Mouse (Mus musculus) forebrain, embryonic 12.5 days (tissue): ENCODE data around the gene Pde2a. TPM values are rescaled to one million over a fixed set of nuclear protein-coding genes. Genes with fewer than 3 reads are reported as not detected.

Experiments used
- ATAC-seq: fragments of 200-750 bp; cut with Nextera tagmentation; 2 replicates; pipeline ENCODE4 v1.8.0; 2017; ENCODE audit warnings: moderate TSS enrichment; ENCODE audit not compliant: low FRiP score
- H3K27ac ChIP-seq: fragments of 300-500 bp; sonication (generic); 2 replicates; pipeline ENCODE4 v1.5.1; 2016; ENCODE audit warnings: mild to moderate bottlenecking
- H3K27me3 ChIP-seq: fragments of 300-500 bp; sonication (generic); 2 replicates; pipeline ENCODE4 v1.6.1; 2016; ENCODE audit warnings: mild to moderate bottlenecking
- H3K36me3 ChIP-seq: fragments of 300-500 bp; sonication (generic); replicated peaks from 2 replicates; pipeline ENCODE4 v1.6.1; 2016; ENCODE audit warnings: mild to moderate bottlenecking
- H3K4me1 ChIP-seq: fragments of 300-500 bp; sonication (generic); 2 replicates; pipeline ENCODE4 v1.6.1; 2016
- H3K4me2 ChIP-seq: fragments of 300-500 bp; sonication (generic); 2 replicates; pipeline ENCODE4 v1.6.1; 2016; ENCODE audit warnings: mild to moderate bottlenecking, moderate library complexity
- H3K4me3 ChIP-seq: fragments of 300-500 bp; sonication (generic); replicated peaks from 2 replicates; pipeline ENCODE4 v1.5.1; 2016; ENCODE audit warnings: mild to moderate bottlenecking
- H3K9ac ChIP-seq: fragments of 300-500 bp; sonication (generic); 2 replicates; pipeline ENCODE4 v1.6.1; 2016; ENCODE audit warnings: mild to moderate bottlenecking
- H3K9me3 ChIP-seq: fragments of 300-500 bp; sonication (generic); 2 replicates; pipeline ENCODE4 v1.6.1; 2016
- WGBS: fragments of 180-500 bp; shearing (Covaris S2); methylation state at CpG from one replicate; pipeline ENCODE4 v1.1.7; 2016; 5-methylcytosine and 5-hydroxymethylcytosine counted together
- polyA plus RNA-seq: library from polyadenylated mRNA; unstranded; fragments of >200 nt; fragmentation: Nextera tagmentation; extraction: Ambion mirVana; gene quantifications from 2 replicates; pipeline ENCODE4 v1.2.1, GENCODE M21; 2016

Gene Pde2a
- polyA plus RNA-seq, 1 experiment from 2014 or later, result 23.1 TPM

DNA sequence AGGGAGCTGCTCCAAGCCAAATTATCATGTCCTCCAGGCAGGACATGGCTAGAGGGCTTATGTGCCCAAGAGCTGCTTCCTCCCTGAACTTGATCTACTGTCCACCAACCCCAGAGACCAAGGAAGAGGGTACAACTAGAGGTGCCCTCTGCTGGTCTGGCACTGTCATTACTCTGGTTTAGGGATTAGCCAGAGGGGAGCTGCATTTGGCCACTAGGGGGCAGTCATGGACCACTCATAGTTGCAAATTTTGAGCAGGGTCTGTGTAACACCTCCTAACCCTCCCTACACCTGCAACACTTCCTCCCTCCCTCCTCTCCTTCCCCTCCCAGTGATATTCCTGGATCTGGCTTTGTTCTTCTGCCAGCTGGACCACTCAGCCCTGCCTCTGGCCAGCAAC is 8.7 kb upstream of the Pde2a start:
- Histone ChIP-seq H3K4me3 (no peak overlapping the region), H3K4me1 (peaks cover 20% of the 10 kb centered on the region), H3K27me3 (peaks cover 15% of the 10 kb centered on the region), H3K9ac (no peak overlapping the region), H3K36me3 (no peaks in the 10 kb centered on the region), H3K9me3 (no peaks in the 10 kb centered on the region), H3K4me2 (no peak overlapping the region), H3K27ac (no peak overlapping the region)
- ATAC-seq, result peak; percentile 28; the same call in 1 of the 2 replicates

DNA sequence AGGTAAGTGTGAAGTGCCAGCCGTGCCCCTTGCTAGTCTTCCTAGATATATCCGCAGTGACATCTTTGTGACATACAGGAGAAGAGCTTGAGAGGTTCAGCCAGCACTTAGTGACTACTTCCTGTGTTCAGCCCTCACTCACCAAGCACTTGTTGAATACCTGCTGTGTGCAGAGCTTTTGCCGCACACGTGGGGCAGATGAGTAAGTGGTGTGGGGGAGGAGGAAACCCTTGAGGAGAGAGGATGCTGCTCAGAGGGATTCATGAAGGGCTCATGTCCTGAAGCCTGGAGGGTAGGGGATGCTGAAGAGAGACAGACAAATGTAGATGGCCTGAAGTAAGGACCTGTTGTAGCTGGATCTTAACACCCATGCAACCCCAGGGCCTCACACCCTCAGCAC is 7.3 kb upstream of the Pde2a start:
- Histone ChIP-seq H3K9me3 (no peaks in the 10 kb centered on the region), H3K4me2 (no peak overlapping the region), H3K27ac (0 out of 2 replicates have a peak overlapping the region, but pooled peaks have one; percentile 75), H3K9ac (no peak overlapping the region), H3K4me1 (peaks cover 25% of the 10 kb centered on the region), H3K4me3 (no peak overlapping the region), H3K27me3 (peaks cover 25% of the 10 kb centered on the region), H3K36me3 (no peaks in the 10 kb centered on the region)
- WGBS, result 62% methylated on average over 4 of the region's 4 CpGs
- ATAC-seq, result no peak

DNA sequence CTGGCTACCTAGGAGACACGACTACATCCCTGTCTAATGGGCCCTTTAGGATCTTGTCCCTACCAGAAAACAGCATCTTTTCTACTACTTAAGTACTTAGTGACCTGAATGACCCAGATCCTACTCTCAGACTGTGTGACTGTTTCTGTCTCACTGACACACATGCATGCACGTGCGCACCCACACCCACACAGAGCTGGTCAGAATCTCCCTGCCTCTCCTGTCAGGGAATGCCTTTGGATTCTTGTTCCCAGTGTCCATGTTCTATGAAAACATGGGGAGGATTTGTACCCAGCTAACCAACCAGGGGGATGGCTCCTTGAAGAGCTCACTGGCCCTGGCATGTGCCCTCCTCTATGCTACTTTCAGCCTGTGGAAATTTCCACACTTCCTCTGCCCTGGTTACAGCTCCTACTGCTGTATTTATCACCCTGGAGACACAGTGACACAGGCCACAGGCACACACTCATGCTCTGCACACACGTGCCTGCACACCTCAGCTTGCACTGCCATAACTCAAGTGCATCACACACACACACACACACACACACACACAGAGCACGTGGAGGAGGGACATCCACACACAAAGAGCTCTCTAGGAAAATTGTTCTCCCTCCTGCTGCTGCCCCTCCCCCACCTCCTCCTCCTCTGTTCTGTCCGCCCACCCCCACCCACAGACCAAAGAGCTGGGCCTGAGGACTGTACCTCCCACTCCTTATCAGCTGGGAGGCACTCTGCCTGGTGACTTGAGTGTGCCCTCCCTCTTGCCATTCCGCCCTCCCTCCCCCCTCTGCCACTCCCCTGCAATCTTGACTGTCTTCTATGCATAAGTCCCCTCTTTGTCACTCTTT is 6.6 kb upstream of the Pde2a start:
- no peak overlapping the region for H3K4me3 ChIP-seq
- no peak overlapping the region for H3K9ac ChIP-seq
- no peak overlapping the region for H3K4me2 ChIP-seq
- ATAC-seq, result peak; percentile 72
- H3K27ac ChIP-seq, result peak overlapping the region; percentile 75
- peaks cover 29% of the 10 kb centered on the region for H3K4me1 ChIP-seq
- H3K27me3 ChIP-seq, result peaks cover 31% of the 10 kb centered on the region
- H3K9me3 ChIP-seq, result no peaks in the 10 kb centered on the region
- 32% methylated on average over 7 of the region's 7 CpGs for WGBS
- H3K36me3 ChIP-seq, result no peaks in the 10 kb centered on the region

DNA sequence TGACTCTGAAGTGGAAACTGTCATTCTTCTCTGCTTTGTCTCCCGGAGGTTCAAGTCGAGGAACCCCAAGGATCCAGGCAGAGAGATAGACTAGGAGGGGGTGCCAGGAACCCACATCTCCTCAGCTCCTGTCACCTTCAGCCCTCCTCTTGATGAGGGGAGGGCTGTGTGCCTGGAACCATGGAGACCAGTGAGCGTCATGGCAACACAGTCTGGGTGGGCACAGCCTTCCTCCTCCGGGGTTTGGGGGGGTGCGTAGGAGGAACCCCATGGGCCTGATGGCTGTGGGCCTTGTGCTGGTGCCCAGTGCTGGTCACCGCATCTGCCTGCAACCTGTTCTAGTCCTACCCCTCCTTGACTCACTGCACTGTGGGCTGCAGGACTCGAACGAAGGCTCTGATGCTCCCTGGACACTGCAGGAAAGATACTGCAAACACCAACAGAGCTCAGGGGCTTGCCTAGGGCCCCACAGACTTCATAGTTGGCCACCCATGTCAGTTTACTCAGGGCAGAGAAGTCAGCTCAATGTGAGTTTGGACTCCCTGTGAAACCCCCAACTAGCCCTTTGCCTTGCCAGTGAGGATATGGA is 5.9 kb upstream of the Pde2a start:
- WGBS, result 34% methylated on average over 8 of the region's 8 CpGs
- H3K4me3 ChIP-seq, result no peak overlapping the region
- H3K27me3 ChIP-seq, result peaks cover 38% of the 10 kb centered on the region
- peak overlapping the region; percentile 75 for H3K27ac ChIP-seq
- peak; percentile 47 for ATAC-seq
- H3K9ac ChIP-seq, result no peak overlapping the region
- no peak overlapping the region for H3K4me2 ChIP-seq
- H3K9me3 ChIP-seq, result no peaks in the 10 kb centered on the region
- no peaks in the 10 kb centered on the region for H3K36me3 ChIP-seq
- H3K4me1 ChIP-seq, result peaks cover 33% of the 10 kb centered on the region

DNA sequence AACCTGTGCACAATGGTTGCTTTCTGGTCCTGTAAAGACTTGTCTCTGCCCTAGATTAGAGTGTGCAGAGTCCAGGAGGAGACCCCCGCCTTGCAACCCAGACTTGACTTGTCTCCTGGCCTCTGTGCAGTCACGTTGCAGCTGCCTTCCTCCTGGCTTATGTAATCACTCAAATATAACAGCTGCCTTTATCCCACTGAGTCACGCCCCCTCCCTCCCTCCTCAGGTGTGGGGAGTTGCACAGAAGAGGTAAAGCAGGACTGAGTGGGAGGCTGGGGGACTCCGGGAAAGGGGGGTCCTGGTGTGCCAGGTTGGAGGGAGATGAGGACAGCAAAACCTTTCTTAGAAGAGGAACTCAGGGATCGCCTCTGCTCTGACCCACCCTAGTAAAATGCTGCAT is 5.1 kb upstream of the Pde2a start:
- Histone ChIP-seq H3K4me3 (no peak overlapping the region), H3K36me3 (no peaks in the 10 kb centered on the region), H3K27me3 (peaks cover 46% of the 10 kb centered on the region), H3K4me2 (no peak overlapping the region), H3K27ac (no peak overlapping the region), H3K9me3 (no peaks in the 10 kb centered on the region), H3K4me1 (peaks cover 38% of the 10 kb centered on the region), H3K9ac (no peak overlapping the region)
- WGBS, result 67% methylated on average over 5 of the region's 5 CpGs
- ATAC-seq, result no peak

DNA sequence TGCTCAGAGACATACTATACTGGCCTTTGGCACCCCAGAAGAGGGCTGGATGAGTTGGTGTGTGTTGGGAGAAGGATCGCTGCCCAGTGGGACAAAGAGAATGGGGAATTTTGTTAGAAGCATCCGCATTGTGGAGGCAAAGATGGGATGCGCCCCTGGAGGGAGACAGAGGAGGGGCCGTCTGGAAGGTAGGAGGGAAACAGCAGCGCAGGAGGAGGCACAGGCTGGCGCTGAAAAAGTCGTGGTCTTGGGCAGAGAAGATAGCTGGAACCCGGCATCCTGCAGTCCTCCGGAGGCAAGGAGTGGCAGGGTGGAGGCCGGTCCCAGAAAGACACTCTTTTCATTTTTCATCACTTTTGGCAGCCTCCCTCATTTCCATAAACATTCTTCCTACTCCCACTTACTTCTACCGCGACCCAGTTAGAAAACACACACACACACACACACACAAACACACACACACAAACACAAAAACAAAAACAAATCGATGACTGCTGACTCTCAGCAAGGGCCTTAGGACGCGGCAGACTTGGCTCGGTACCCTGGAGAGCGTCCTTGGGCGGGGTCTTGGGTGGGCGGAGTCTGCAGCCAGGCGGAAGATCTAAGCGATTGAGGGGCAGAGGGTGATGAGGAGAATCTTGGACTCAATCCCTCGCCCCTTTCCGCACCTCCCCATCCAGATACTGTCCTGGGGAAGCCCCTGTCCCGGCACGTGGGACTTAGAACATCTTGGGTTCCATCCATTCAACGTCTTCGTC is 2.3 kb upstream of the Pde2a start:
- Histone ChIP-seq H3K4me1 (peaks cover 49% of the 10 kb centered on the region), H3K4me3 (no peak overlapping the region), H3K27ac (no peak overlapping the region), H3K4me2 (peak overlapping the region; percentile 32), H3K27me3 (peaks cover 47% of the 10 kb centered on the region), H3K9me3 (no peaks in the 10 kb centered on the region), H3K36me3 (no peaks in the 10 kb centered on the region), H3K9ac (no peak overlapping the region)
- no peak for ATAC-seq
- WGBS, result 4% methylated on average over 27 of the region's 27 CpGs

DNA sequence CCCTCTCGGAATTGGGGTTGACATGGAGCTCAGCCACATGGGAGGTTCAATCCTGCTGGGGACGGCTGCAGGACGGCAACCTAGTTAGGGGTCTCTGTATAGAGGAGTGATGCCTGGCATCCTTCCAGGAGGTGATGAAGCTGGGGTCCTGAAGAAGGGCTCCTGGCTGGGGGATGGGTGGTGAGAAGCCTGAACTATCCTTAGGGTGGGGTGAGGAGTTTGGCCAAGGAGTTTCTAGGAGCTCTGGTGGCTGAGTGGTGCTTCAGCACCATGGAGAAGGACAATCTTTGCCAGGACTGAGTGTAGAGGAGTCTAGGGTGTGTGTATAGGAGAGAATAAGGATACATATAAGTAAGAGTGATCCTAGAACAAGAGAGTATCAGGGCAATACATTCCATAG is 578 bp downstream of the Pde2a start:
- H3K27ac ChIP-seq, result no peak overlapping the region
- peaks cover 51% of the 10 kb centered on the region for H3K27me3 ChIP-seq
- H3K4me1 ChIP-seq, result peaks cover 44% of the 10 kb centered on the region
- H3K9ac ChIP-seq, result peak overlapping the region; percentile 40
- no peaks in the 10 kb centered on the region for H3K36me3 ChIP-seq
- H3K4me2 ChIP-seq, result peak overlapping the region; percentile 47
- H3K4me3 ChIP-seq, result peak overlapping the region; percentile 27
- ATAC-seq, result peak; percentile 24
- WGBS, result 15% methylated on average over 3 of the region's 3 CpGs
- H3K9me3 ChIP-seq, result no peaks in the 10 kb centered on the region

DNA sequence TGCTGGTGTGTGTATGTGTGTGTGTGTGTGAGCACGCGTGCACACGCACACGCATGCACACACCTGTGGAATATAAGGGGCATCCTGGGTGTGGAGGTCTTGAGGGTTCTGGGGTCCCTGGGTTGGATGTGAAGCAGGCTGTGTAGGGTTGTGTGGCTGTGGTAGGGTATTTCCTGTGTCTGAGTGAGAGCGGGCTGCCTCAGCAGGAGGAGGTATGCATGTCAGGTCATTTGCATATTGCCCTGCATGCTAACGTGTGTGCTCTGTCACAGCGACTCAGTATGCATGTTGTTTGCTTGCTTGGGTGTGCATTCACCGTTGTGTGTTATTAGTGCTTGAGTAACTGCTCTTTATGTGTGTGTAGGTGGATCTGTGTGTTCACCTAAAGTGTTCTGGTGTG is 1.2 kb downstream of the Pde2a start:
- peaks cover 45% of the 10 kb centered on the region for H3K27me3 ChIP-seq
- H3K4me2 ChIP-seq, result peak overlapping the region; percentile 47
- H3K9me3 ChIP-seq, result no peaks in the 10 kb centered on the region
- H3K9ac ChIP-seq, result no peak overlapping the region
- no peak overlapping the region for H3K27ac ChIP-seq
- H3K4me3 ChIP-seq, result no peak overlapping the region
- H3K36me3 ChIP-seq, result no peaks in the 10 kb centered on the region
- H3K4me1 ChIP-seq, result peaks cover 46% of the 10 kb centered on the region
- 79% methylated on average over 8 of the region's 8 CpGs for WGBS
- ATAC-seq, result no peak

DNA sequence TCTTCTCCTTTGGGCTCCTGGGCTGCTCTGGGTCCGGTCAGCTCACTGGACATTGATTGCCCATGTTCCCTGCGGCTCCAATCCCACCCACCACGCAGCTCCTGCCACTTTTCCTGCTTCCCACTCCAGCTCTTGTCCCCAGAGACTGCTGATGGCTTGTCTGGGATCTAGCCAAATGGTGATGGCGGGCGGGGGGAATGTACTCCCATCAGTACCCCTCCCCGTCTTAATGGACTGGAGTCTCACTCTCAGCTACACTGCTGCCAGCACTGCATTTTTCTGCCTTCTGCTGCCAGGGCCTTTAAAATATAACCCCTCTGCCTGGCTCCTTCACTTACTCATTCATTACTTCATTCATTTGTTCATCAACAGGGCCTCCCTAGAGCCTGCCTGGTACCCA is 2.5 kb downstream of the Pde2a start:
- Histone ChIP-seq H3K9ac (no peak overlapping the region), H3K36me3 (no peaks in the 10 kb centered on the region), H3K4me1 (peaks cover 44% of the 10 kb centered on the region), H3K27ac (no peak overlapping the region), H3K4me2 (no peak overlapping the region), H3K27me3 (peaks cover 36% of the 10 kb centered on the region), H3K9me3 (no peaks in the 10 kb centered on the region), H3K4me3 (no peak overlapping the region)
- WGBS, result 76% methylated on average over 6 of the region's 6 CpGs
- no peak for ATAC-seq

DNA sequence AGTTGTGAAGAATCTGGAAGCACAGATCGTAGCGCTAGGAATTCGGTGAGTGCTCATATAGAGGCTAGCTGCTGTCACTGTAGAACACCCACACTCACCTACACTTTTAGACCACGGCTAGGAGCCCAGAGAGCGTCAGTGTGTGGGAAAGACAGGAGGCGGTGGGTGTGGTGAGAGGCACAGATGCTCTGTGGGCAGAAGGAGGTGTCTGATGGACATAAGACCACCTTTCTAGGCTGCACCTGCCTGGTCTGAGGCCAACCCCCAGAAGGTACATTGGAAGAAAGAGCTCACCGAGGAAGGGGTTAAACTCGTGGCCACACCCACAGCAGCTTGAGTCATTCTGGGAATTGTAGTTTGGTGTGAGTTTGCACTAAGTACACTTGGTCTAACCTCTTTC is 5.2 kb downstream of the Pde2a start:
- H3K27ac ChIP-seq, result no peak overlapping the region
- H3K4me3 ChIP-seq, result no peak overlapping the region
- no peaks in the 10 kb centered on the region for H3K9me3 ChIP-seq
- no peak overlapping the region for H3K4me2 ChIP-seq
- no peak overlapping the region for H3K9ac ChIP-seq
- WGBS, result 61% methylated on average over 8 of the region's 8 CpGs
- peaks cover 25% of the 10 kb centered on the region for H3K4me1 ChIP-seq
- H3K27me3 ChIP-seq, result peaks cover 10% of the 10 kb centered on the region
- H3K36me3 ChIP-seq, result no peaks in the 10 kb centered on the region
- ATAC-seq, result no peak

DNA sequence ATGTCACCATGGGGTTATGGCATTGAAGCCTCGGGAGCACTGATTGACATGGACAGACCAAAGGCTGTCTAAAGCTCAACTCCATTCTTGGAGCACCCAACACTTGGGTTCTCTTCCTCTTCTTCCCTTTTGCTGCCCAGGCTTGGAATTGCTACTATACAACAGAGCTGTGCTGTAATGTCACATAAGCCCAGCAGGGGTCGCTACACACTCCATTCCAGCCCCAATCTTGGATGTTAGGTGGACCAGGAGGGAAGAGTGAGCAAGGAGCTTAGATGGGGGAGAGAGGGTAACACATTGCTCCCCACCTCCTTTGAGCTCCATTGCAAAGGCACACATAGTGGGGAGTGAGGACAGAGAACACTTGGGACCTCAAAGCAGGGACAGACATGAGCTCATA is 6.2 kb downstream of the Pde2a start:
- WGBS, result 17% methylated on average over 2 of the region's 2 CpGs
- Histone ChIP-seq H3K9ac (no peak overlapping the region), H3K4me1 (peaks cover 20% of the 10 kb centered on the region), H3K4me3 (no peak overlapping the region), H3K27me3 (peaks cover 6% of the 10 kb centered on the region; the same call in 1 of the 2 replicates), H3K9me3 (no peaks in the 10 kb centered on the region), H3K27ac (no peak overlapping the region), H3K4me2 (no peak overlapping the region), H3K36me3 (no peaks in the 10 kb centered on the region)
- ATAC-seq, result no peak

DNA sequence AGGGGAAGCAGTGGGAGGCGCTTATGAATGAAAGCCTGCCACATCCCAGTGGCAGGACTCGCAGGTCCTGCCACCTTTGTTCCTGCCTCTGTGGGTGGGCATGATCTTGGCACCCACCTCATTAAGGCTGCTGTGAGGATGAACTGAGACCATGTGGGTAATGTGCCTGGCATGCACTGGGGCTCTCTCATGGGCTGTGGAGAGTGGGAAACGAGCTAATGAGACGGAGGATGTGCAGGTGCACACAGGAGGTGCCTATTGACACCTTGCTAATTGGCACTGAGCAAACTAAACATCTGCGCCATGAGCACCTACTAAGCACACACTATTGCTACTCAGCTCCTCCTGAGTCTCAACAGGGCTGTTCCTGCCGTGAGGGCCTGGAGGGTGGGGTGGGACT is 13.5 kb downstream of the Pde2a start:
- no peaks in the 10 kb centered on the region for H3K9me3 ChIP-seq
- H3K4me1 ChIP-seq, result peaks cover 9% of the 10 kb centered on the region; the same call in 1 of the 2 replicates
- no peaks in the 10 kb centered on the region for H3K27me3 ChIP-seq
- H3K27ac ChIP-seq, result no peak overlapping the region
- H3K36me3 ChIP-seq, result no peaks in the 10 kb centered on the region
- no peak overlapping the region for H3K4me2 ChIP-seq
- 39% methylated on average over 6 of the region's 6 CpGs for WGBS
- no peak overlapping the region for H3K4me3 ChIP-seq
- H3K9ac ChIP-seq, result no peak overlapping the region
- ATAC-seq, result peak; percentile 67; the same call in 1 of the 2 replicates
